Mouse (Mus musculus) hindlimb bud, embryonic 11.5 days (tissue): Measurements from ENCODE around the gene Hmbs.
"Not testable (repeated sequence)": the region's sequence is repeated elsewhere in the genome, so short reads cannot be mapped to it uniquely, and the experiment has no call there.

Experiments used
- DNase-seq: peaks from one replicate; pipeline ENCODE4 v3.0.0-alpha.2; 2012; ENCODE audit warnings: low read depth, low spot score; ENCODE audit errors: extremely low spot score

The Hmbs gene

GRCm38 (mm10) chr9:44343781-44344421 is at the start of gene Hmbs:
Hmbs (minus strand) TSS chr9:44344228.
- no peak for DNase-seq

- no peak for DNase-seq
Observed at GRCm38 (mm10) chr9:44391466-44391865, 47.4 kb upstream of the Hmbs start.

GRCm38 (mm10) chr9:44389273-44389672 is 45.2 kb upstream of the Hmbs start:
- DNase-seq, result no peak

GRCm38 (mm10) chr9:44387221-44387620 is 43.2 kb upstream of the Hmbs start:
- no peak for DNase-seq

- DNase-seq, result no peak
Observed at GRCm38 (mm10) chr9:44384596-44384995, 40.6 kb upstream of the Hmbs start.

- no peak for DNase-seq
Observed at GRCm38 (mm10) chr9:44379862-44380261, 35.8 kb upstream of the Hmbs start.

- peak; percentile 86 for DNase-seq
Observed at GRCm38 (mm10) chr9:44379054-44379834, 35.2 kb upstream of the Hmbs start, which contains the start of gene Hyou1. Hyou1 (plus strand) TSS chr9:44379490.

GRCm38 (mm10) chr9:44378153-44378730 is 34.2 kb upstream of the Hmbs start:
- no peak for DNase-seq

GRCm38 (mm10) chr9:44377335-44377734 is 33.3 kb upstream of the Hmbs start:
- DNase-seq, result not testable (repeated sequence)

GRCm38 (mm10) chr9:44376141-44376540 is 32.1 kb upstream of the Hmbs start:
- no peak for DNase-seq

GRCm38 (mm10) chr9:44373386-44373785 is 29.4 kb upstream of the Hmbs start:
- no peak for DNase-seq

- DNase-seq, result no peak
Observed at GRCm38 (mm10) chr9:44364480-44364879, 20.5 kb upstream of the Hmbs start.

GRCm38 (mm10) chr9:44361931-44362330 is 17.9 kb upstream of the Hmbs start:
- not testable (repeated sequence) for DNase-seq

GRCm38 (mm10) chr9:44361190-44361917 is 17.3 kb upstream of the Hmbs start, which contains the start of gene Vps11:
Vps11 (minus strand) TSS chr9:44361670.
- DNase-seq, result peak; percentile 96

GRCm38 (mm10) chr9:44357207-44357606 is 13.2 kb upstream of the Hmbs start:
- DNase-seq, result no peak

GRCm38 (mm10) chr9:44353142-44353541 is 9.1 kb upstream of the Hmbs start:
- DNase-seq, result no peak

- no peak for DNase-seq
Observed at GRCm38 (mm10) chr9:44352337-44352736, 8.3 kb upstream of the Hmbs start.

GRCm38 (mm10) chr9:44351396-44351795 is 7.4 kb upstream of the Hmbs start:
- DNase-seq, result no peak

- DNase-seq, result no peak
Observed at GRCm38 (mm10) chr9:44348546-44348945, 4.5 kb upstream of the Hmbs start.

GRCm38 (mm10) chr9:44347621-44348020 is 3.6 kb upstream of the Hmbs start:
- no peak for DNase-seq

- no peak for DNase-seq
Observed at GRCm38 (mm10) chr9:44347166-44347565, 3.1 kb upstream of the Hmbs start.
